Mouse (Mus musculus): ENCODE measurements around the gene Hspb8. TPM values are rescaled to one million over a fixed set of nuclear protein-coding genes. Genes with fewer than 3 reads are reported as not detected.

Gene Hspb8
- polyA plus RNA-seq, 2 experiments = 2.3 to 2.5 TPM

- no peak for ATAC-seq (ENCODE audit: insufficient read depth)
- H3K4me3 ChIP-seq (ENCODE audit: insufficient read depth in 1 of 2, low read depth in 2 of 2, low read length in 2 of 2) = no peak overlapping the region
- peaks cover 0 to 2% of the 10 kb centered on the region in 2 experiments; a peak in 1 of 4 replicates for H3K4me1 ChIP-seq (replicated peaks; ENCODE audit: control insufficient read depth in 2 of 2, insufficient read depth in 2 of 2, low read length in 1 of 2)
- no peaks in the 10 kb centered on the region for H3K9me3 ChIP-seq (ENCODE audit: control insufficient read depth, low read length)
- 17% methylated on average over 16 of the region's 16 CpGs for WGBS (ENCODE audit: insufficient replicate concordance)
- TF ChIP-seq CTCF (IDR thresholded peaks at IDR 0.05; ENCODE audit: low read depth) = no peak
- no peak overlapping the region for H3K4me2 ChIP-seq (ENCODE audit: low read depth)
- no peak overlapping the region for H3K9ac ChIP-seq (replicated peaks)
- no peaks in the 10 kb centered on the region for H3K27me3 ChIP-seq (ENCODE audit: control insufficient read depth, insufficient read depth, low read length)
- H3K36me3 ChIP-seq (replicated peaks; ENCODE audit: control insufficient read depth, insufficient read depth, low read depth) = no peaks in the 10 kb centered on the region
- H3K27ac ChIP-seq = no peak overlapping the region
- no peak for DNase-seq (ENCODE audit: low read depth in 3 of 3, low spot score in 3 of 3)
These were observed 12.7 kb downstream of the Hspb8 start for GRCm38 (mm10) chr5:116409689-116410590.

- no peaks in the 10 kb centered on the region for H3K36me3 ChIP-seq (replicated peaks; ENCODE audit: control insufficient read depth, insufficient read depth, low read depth)
- no peak overlapping the region for H3K27ac ChIP-seq
- H3K9ac ChIP-seq (replicated peaks) = no peak overlapping the region
- no peak for TF ChIP-seq EP300 (IDR thresholded peaks at IDR 0.05; ENCODE audit: low read depth)
- TF ChIP-seq CTCF (IDR thresholded peaks at IDR 0.05; ENCODE audit: low read depth) = no peak
- H3K4me2 ChIP-seq (ENCODE audit: low read depth) = no peak overlapping the region
- ATAC-seq (ENCODE audit: insufficient read depth) = no peak
- no peak overlapping the region for H3K4me3 ChIP-seq (ENCODE audit: insufficient read depth in 1 of 2, low read depth in 2 of 2, low read length in 2 of 2)
- no peaks in the 10 kb centered on the region for H3K27me3 ChIP-seq (ENCODE audit: control insufficient read depth, insufficient read depth, low read length)
- WGBS (ENCODE audit: insufficient replicate concordance) = 34% methylated on average over 9 of the region's 9 CpGs
- no peaks in the 10 kb centered on the region for H3K9me3 ChIP-seq (ENCODE audit: control insufficient read depth, low read length)
- no peak for DNase-seq (ENCODE audit: low read depth in 3 of 3, low spot score in 3 of 3)
- H3K4me1 ChIP-seq (replicated peaks; ENCODE audit: control insufficient read depth in 2 of 2, insufficient read depth in 2 of 2, low read length in 1 of 2) = peaks cover 0 to 2% of the 10 kb centered on the region in 2 experiments; a peak in 1 of 4 replicates
These were observed 13.7 kb downstream of the Hspb8 start for GRCm38 (mm10) chr5:116408965-116409364.

GRCm38 (mm10) chr5:116407936-116408335 is 14.7 kb downstream of the Hspb8 start:
- H3K9me3 ChIP-seq (ENCODE audit: control insufficient read depth, low read length) = no peaks in the 10 kb centered on the region
- WGBS (ENCODE audit: insufficient replicate concordance) = 26% methylated on average over 6 of the region's 6 CpGs
- no peak overlapping the region for H3K9ac ChIP-seq (replicated peaks)
- H3K4me3 ChIP-seq (ENCODE audit: insufficient read depth in 1 of 2, low read depth in 2 of 2, low read length in 2 of 2) = no peak overlapping the region
- no peaks in the 10 kb centered on the region for H3K36me3 ChIP-seq (replicated peaks; ENCODE audit: control insufficient read depth, insufficient read depth, low read depth)
- peaks cover 0 to 2% of the 10 kb centered on the region in 2 experiments; a peak in 1 of 4 replicates for H3K4me1 ChIP-seq (replicated peaks; ENCODE audit: control insufficient read depth in 2 of 2, insufficient read depth in 2 of 2, low read length in 1 of 2)
- no peak for TF ChIP-seq EP300 (IDR thresholded peaks at IDR 0.05; ENCODE audit: low read depth)
- no peak for TF ChIP-seq CTCF (IDR thresholded peaks at IDR 0.05; ENCODE audit: low read depth)
- no peak overlapping the region for H3K27ac ChIP-seq
- no peak overlapping the region for H3K4me2 ChIP-seq (ENCODE audit: low read depth)
- no peaks in the 10 kb centered on the region for H3K27me3 ChIP-seq (ENCODE audit: control insufficient read depth, insufficient read depth, low read length)
- ATAC-seq (ENCODE audit: insufficient read depth) = no peak
- DNase-seq (ENCODE audit: low read depth in 3 of 3, low spot score in 3 of 3) = no peak

GRCm38 (mm10) chr5:116407321-116407720 is 15.3 kb downstream of the Hspb8 start:
- 21% methylated on average over 4 of the region's 4 CpGs for WGBS (ENCODE audit: insufficient replicate concordance)
- Histone ChIP-seq H3K9ac (replicated peaks) (no peak overlapping the region), H3K9me3 (ENCODE audit: control insufficient read depth, low read length) (no peaks in the 10 kb centered on the region), H3K4me2 (ENCODE audit: low read depth) (no peak overlapping the region), H3K4me1 (replicated peaks; ENCODE audit: control insufficient read depth in 2 of 2, insufficient read depth in 2 of 2, low read length in 1 of 2) (peaks cover 0 to 2% of the 10 kb centered on the region in 2 experiments; a peak in 1 of 4 replicates), H3K4me3 (ENCODE audit: insufficient read depth in 1 of 2, low read depth in 2 of 2, low read length in 2 of 2) (no peak overlapping the region), H3K27ac (no peak overlapping the region), H3K27me3 (ENCODE audit: control insufficient read depth, insufficient read depth, low read length) (no peaks in the 10 kb centered on the region), H3K36me3 (replicated peaks; ENCODE audit: control insufficient read depth, insufficient read depth, low read depth) (no peaks in the 10 kb centered on the region)
- ATAC-seq (ENCODE audit: insufficient read depth) (no peak), DNase-seq (ENCODE audit: low read depth in 3 of 3, low spot score in 3 of 3) (no peak)
- no peak for TF ChIP-seq CTCF (IDR thresholded peaks at IDR 0.05; ENCODE audit: low read depth)
- TF ChIP-seq EP300 (IDR thresholded peaks at IDR 0.05; ENCODE audit: low read depth) = no peak

GRCm38 (mm10) chr5:116406507-116406906 is 16.2 kb downstream of the Hspb8 start:
- Histone ChIP-seq H3K9ac (replicated peaks) (no peak overlapping the region), H3K4me1 (replicated peaks; ENCODE audit: control insufficient read depth in 2 of 2, insufficient read depth in 2 of 2, low read length in 1 of 2) (peaks cover 0 to 2% of the 10 kb centered on the region in 2 experiments; a peak in 1 of 4 replicates), H3K9me3 (ENCODE audit: control insufficient read depth, low read length) (no peaks in the 10 kb centered on the region), H3K27me3 (ENCODE audit: control insufficient read depth, insufficient read depth, low read length) (no peaks in the 10 kb centered on the region), H3K27ac (no peak overlapping the region), H3K4me2 (ENCODE audit: low read depth) (no peak overlapping the region), H3K4me3 (ENCODE audit: insufficient read depth in 1 of 2, low read depth in 2 of 2, low read length in 2 of 2) (no peak overlapping the region), H3K36me3 (replicated peaks; ENCODE audit: control insufficient read depth, insufficient read depth, low read depth) (no peaks in the 10 kb centered on the region)
- ATAC-seq (ENCODE audit: insufficient read depth) = no peak
- WGBS (ENCODE audit: insufficient replicate concordance) = 37% methylated on average over 3 of the region's 3 CpGs
- no peak for DNase-seq (ENCODE audit: low read depth in 3 of 3, low spot score in 3 of 3)
- no peak for TF ChIP-seq EP300 (IDR thresholded peaks at IDR 0.05; ENCODE audit: low read depth)
- no peak for TF ChIP-seq CTCF (IDR thresholded peaks at IDR 0.05; ENCODE audit: low read depth)

All from liver, embryonic 14.5 days (tissue).